In genomic region chr5:135035608-135036359, GRCm38 (mm10) we compare ENCODE assay signal across 14 mouse cellular contexts. TPM values are rescaled to one million over a fixed set of nuclear protein-coding genes. Genes with fewer than 3 reads are reported as not detected.
DNase-seq lines count a peak whose midpoint lies in the region; TF ChIP-seq lines count a peak whose summit lies in the region.
"Had no signal": no experiment of that assay in that cellular context is flagged by ENCODE, and none has a peak within 500 bp of the region (broad histone marks: within the 10 kb centered on the region; RNA-seq: fewer than 3 reads in every experiment).

No protein-coding gene starts in this region.

- TF ChIP-seq CTCF in liver, adult 2 months (IDR thresholded peaks at IDR 0.05; ENCODE audit: low read depth, low read length), result no peak

- H3K27me3 ChIP-seq in liver, adult 2 months (ENCODE audit: control insufficient read depth, insufficient read depth, low read length), result no peaks in the 10 kb centered on the region
- H3K27me3 ChIP-seq: Patski; stomach, embryonic 15.5 days had no signal

- peak overlapping the region; percentile 20 for H3K27ac ChIP-seq in liver, adult 2 months (replicated peaks; ENCODE audit: insufficient read depth, low read depth, low read length)
- H3K27ac ChIP-seq: heart, adult 2 months; stomach, embryonic 15.5 days had no signal

- H3K9ac ChIP-seq in liver, adult 2 months (ENCODE audit: low read depth, low read length), result no peak overlapping the region
- H3K9ac ChIP-seq: stomach, embryonic 15.5 days had no signal

- peak; percentile 42 to 83 for DNase-seq in kidney, postnatal 25 days
- DNase-seq in kidney, postnatal 4 days, result no peak
- peak; percentile 72 to 78 for DNase-seq in left cerebral cortex, adult 18-20 months (ENCODE audit: low spot score in 2 of 2)
- DNase-seq in liver, adult 2 months (ENCODE audit: extremely low read depth, low read depth, low spot score), result peak; percentile 99
- peak; percentile 64 for DNase-seq in right cerebral cortex, postnatal 25 days
- DNase-seq in neural tube, embryonic 10.5 days (ENCODE audit: extremely low spot score, low spot score), result no peak
- DNase-seq in thymus, postnatal 14 days, result no peak
- DNase-seq: cerebellum, adult 11 months; heart, adult 2 months; heart, postnatal 36 days had no signal

- TF ChIP-seq POLR2A in liver, adult 2 months (IDR thresholded peaks at IDR 0.05; ENCODE audit: extremely low read depth, insufficient read depth, low read length), result no peak

- no peaks in the 10 kb centered on the region for H3K79me2 ChIP-seq in liver, adult 2 months (ENCODE audit: control insufficient read depth, insufficient read depth, low read length)

- 22% methylated on average over 18 of the region's 18 CpGs for WGBS in liver, adult 2 months

- no peaks in the 10 kb centered on the region for H3K36me3 ChIP-seq in liver, adult 2 months (ENCODE audit: control insufficient read depth, insufficient read depth, low read length)

- H3K4me3 ChIP-seq in liver, adult 2 months (ENCODE audit: insufficient read depth, low read depth, low read length), result no peak overlapping the region
- H3K4me3 ChIP-seq: heart, adult 2 months; megakaryocyte, embryonic 14.5 days; stomach, embryonic 15.5 days had no signal

- peaks cover 26% of the 10 kb centered on the region for H3K4me1 ChIP-seq in liver, adult 2 months (ENCODE audit: control insufficient read depth, insufficient read depth, low read length)

RNA-seq across cellular contexts. Expression of gene Stx1a, which starts 12.5 kb away (rescaled TPM):
- total RNA-seq in left cerebral cortex, adult 18-20 months (2021), result 100 to 1,000 TPM; 309 to 311 TPM
- 0.09 and 0.13 TPM in 2 replicates for total RNA-seq in liver, adult 2 months (2014; rRNA removed)
- polyA plus RNA-seq in liver, adult 2 months (2012; rRNA removed), result 1.1 and 1.3 TPM in 2 replicates

RNA-seq across cellular contexts. Expression of gene Abhd11, which starts 26.8 kb away (rescaled TPM):
- total RNA-seq in left cerebral cortex, adult 18-20 months (2021), result 10 to 100 TPM; 34.3 to 38.1 TPM
- total RNA-seq in liver, adult 2 months (2014; rRNA removed), result 35.9 and 38.1 TPM in 2 replicates
- 77.6 and 78.8 TPM in 2 replicates for polyA plus RNA-seq in liver, adult 2 months (2012; rRNA removed)

RNA-seq across cellular contexts. Expression of gene Dnajc30, which starts 28.2 kb away (rescaled TPM):
- 10 to 100 TPM; 40.6 to 44.5 TPM for total RNA-seq in left cerebral cortex, adult 18-20 months (2021)
- total RNA-seq in liver, adult 2 months (2014; rRNA removed), result 7.1 and 8.6 TPM in 2 replicates
- 39.9 and 45.7 TPM in 2 replicates for polyA plus RNA-seq in liver, adult 2 months (2012; rRNA removed)

RNA-seq across cellular contexts. Expression of gene Bud23, which starts 29.0 kb away (rescaled TPM):
- total RNA-seq in left cerebral cortex, adult 18-20 months (2021), result 10 to 100 TPM; 43.9 to 54.1 TPM
- total RNA-seq in liver, adult 2 months (2014; rRNA removed), result 32.7 and 38.4 TPM in 2 replicates
- 50.9 and 51.7 TPM in 2 replicates for polyA plus RNA-seq in liver, adult 2 months (2012; rRNA removed)

RNA-seq across cellular contexts. Expression of gene Vps37d, which starts 42.3 kb away (rescaled TPM):
- total RNA-seq in left cerebral cortex, adult 18-20 months (2021), result 10 to 100 TPM; 30.8 to 32.9 TPM
- total RNA-seq in liver, adult 2 months (2014; rRNA removed), result 0.13 and 0.18 TPM in 2 replicates
- 0.60 and 0.66 TPM in 2 replicates for polyA plus RNA-seq in liver, adult 2 months (2012; rRNA removed)
- total RNA-seq: neutrophil, adult 5-6 weeks had no signal

Comparison
In these comparisons a context has a peak if more than half of its experiments do, and no peak if none do; other contexts are left out.
1. DNase-seq: peak in kidney, postnatal 25 days (2 of 2), left cerebral cortex, adult 18-20 months (2 of 2), liver, adult 2 months (single experiment) and right cerebral cortex, postnatal 25 days (single experiment); none in kidney, postnatal 4 days (0 of 2), neural tube, embryonic 10.5 days (single experiment) and thymus, postnatal 14 days (single experiment).
2. RNA of gene Stx1a, which starts 12.5 kb away (total RNA-seq): 309 to 311 TPM in left cerebral cortex, adult 18-20 months; 0.09 to 0.13 TPM in liver, adult 2 months; every median in the first group is over 100 times any median in the second.